Mouse (Mus musculus): ENCODE results near the gene Zfyve28. TPM values are rescaled to one million over a fixed set of nuclear protein-coding genes. Genes with fewer than 3 reads are reported as not detected.

Zfyve28 gene
- polyA plus RNA-seq, 1 experiment from 2014 or later, result 7.8 TPM

DNA sequence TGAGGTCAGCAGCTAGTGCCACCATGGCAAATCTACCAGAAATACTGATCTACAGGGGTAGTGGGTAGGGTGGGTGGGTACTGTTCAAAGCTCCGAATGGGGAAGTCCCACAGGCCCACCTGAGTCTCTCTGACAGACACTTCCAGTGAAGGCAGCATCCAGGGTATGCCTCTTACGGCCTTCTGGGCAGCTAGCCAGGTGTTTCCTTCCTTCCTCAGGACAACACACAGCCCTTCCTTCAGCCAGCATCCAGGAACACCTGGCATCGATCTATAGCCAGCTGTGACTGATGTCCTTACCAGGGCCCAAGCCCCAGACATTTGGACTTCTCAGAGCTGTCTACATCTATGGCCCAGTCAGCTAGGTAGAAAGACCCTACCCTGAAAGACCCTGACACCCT is 105.8 kb downstream of the Zfyve28 start:
- WGBS (ENCODE audit: missing documents), result 76% methylated on average over 3 of the region's 3 CpGs
- peaks cover 41% of the 10 kb centered on the region for H3K36me3 ChIP-seq (ENCODE audit: inconsistent target)
- no peak overlapping the region for H3K27ac ChIP-seq
- H3K4me3 ChIP-seq (ENCODE audit: inconsistent target), result no peak overlapping the region
- H3K79me2 ChIP-seq (ENCODE audit: inconsistent target), result peaks cover 22% of the 10 kb centered on the region; the same call in 1 of the 2 replicates

GRCm38 (mm10) chr5:34177821-34178220 is 110.4 kb downstream of the Zfyve28 start:
- peaks cover 42% of the 10 kb centered on the region for H3K36me3 ChIP-seq (ENCODE audit: inconsistent target)
- WGBS (ENCODE audit: missing documents), result 96% methylated on average over 4 of the region's 4 CpGs
- H3K27ac ChIP-seq, result no peak overlapping the region

GRCm38 (mm10) chr5:34177091-34177490 is 111.2 kb downstream of the Zfyve28 start:
- Histone ChIP-seq H3K4me3 (ENCODE audit: inconsistent target) (no peak overlapping the region), H3K36me3 (ENCODE audit: inconsistent target) (peaks cover 42% of the 10 kb centered on the region), H3K27ac (no peak overlapping the region), H3K79me2 (ENCODE audit: inconsistent target) (no peaks in the 10 kb centered on the region; the same call in 1 of the 2 replicates)
- WGBS (ENCODE audit: missing documents), result 95% methylated on average over 2 of the region's 2 CpGs

More at GRCm38 (mm10) chr5:34177821-34178220, 110.4 kb downstream of the Zfyve28 start:
- no peak overlapping the region for H3K4me3 ChIP-seq (ENCODE audit: inconsistent target)
- no peaks in the 10 kb centered on the region; the same call in 1 of the 2 replicates for H3K79me2 ChIP-seq (ENCODE audit: inconsistent target)

GRCm38 (mm10) chr5:34176691-34177090 is 111.6 kb downstream of the Zfyve28 start:
- Histone ChIP-seq H3K79me2 (ENCODE audit: inconsistent target) (no peaks in the 10 kb centered on the region; the same call in 1 of the 2 replicates), H3K4me3 (ENCODE audit: inconsistent target) (no peak overlapping the region), H3K27ac (no peak overlapping the region), H3K36me3 (ENCODE audit: inconsistent target) (peaks cover 39% of the 10 kb centered on the region)
- 97% methylated on average over 9 of the region's 10 CpGs for WGBS (ENCODE audit: missing documents)

- WGBS (ENCODE audit: missing documents), result 74% methylated on average over 5 of the region's 5 CpGs
- Histone ChIP-seq H3K36me3 (ENCODE audit: inconsistent target) (peaks cover 33% of the 10 kb centered on the region), H3K79me2 (ENCODE audit: inconsistent target) (no peaks in the 10 kb centered on the region)
Observed at GRCm38 (mm10) chr5:34175403-34175694, 112.9 kb downstream of the Zfyve28 start.

GRCm38 (mm10) chr5:34174550-34175402 is 113.5 kb downstream of the Zfyve28 start:
- H3K27ac ChIP-seq, result no peak overlapping the region
- H3K4me3 ChIP-seq (ENCODE audit: inconsistent target), result no peak overlapping the region
- no peaks in the 10 kb centered on the region for H3K79me2 ChIP-seq (ENCODE audit: inconsistent target)
- peaks cover 27% of the 10 kb centered on the region for H3K36me3 ChIP-seq (ENCODE audit: inconsistent target)
- 99% methylated on average over 5 of the region's 5 CpGs for WGBS (ENCODE audit: missing documents)

More at GRCm38 (mm10) chr5:34175403-34175694, 112.9 kb downstream of the Zfyve28 start:
- Histone ChIP-seq H3K27ac (no peak overlapping the region), H3K4me3 (ENCODE audit: inconsistent target) (no peak overlapping the region)

- Histone ChIP-seq H3K79me2 (ENCODE audit: inconsistent target) (no peaks in the 10 kb centered on the region), H3K4me3 (ENCODE audit: inconsistent target) (no peak overlapping the region), H3K36me3 (ENCODE audit: inconsistent target) (peaks cover 25% of the 10 kb centered on the region), H3K27ac (no peak overlapping the region)
- WGBS (ENCODE audit: missing documents), result 89% methylated on average over 2 of the region's 2 CpGs
Observed at GRCm38 (mm10) chr5:34174021-34174420, 114.2 kb downstream of the Zfyve28 start.

- whole genome bisulfite sequencing (ENCODE audit: missing documents), result 18% methylated on average over 4 of the region's 4 CpGs
- no peaks in the 10 kb centered on the region; the same call in 1 of the 2 replicates for H3K36me3 ChIP-seq (ENCODE audit: inconsistent target)
- H3K79me2 ChIP-seq (ENCODE audit: inconsistent target), result peaks cover 32% of the 10 kb centered on the region
- H3K27ac ChIP-seq, result peak overlapping the region; percentile 79
- H3K4me3 ChIP-seq (ENCODE audit: inconsistent target), result no peak overlapping the region
Observed at GRCm38 (mm10) chr5:34170726-34171125, 117.5 kb downstream of the Zfyve28 start.

- H3K4me3 ChIP-seq (ENCODE audit: inconsistent target), result peak overlapping the region; percentile 21
- 64% methylated on average over 3 of the region's 3 CpGs for WGBS (ENCODE audit: missing documents)
- peaks cover 40% of the 10 kb centered on the region for H3K79me2 ChIP-seq (ENCODE audit: inconsistent target)
- peak overlapping the region; percentile 79 for H3K27ac ChIP-seq
- H3K36me3 ChIP-seq (ENCODE audit: inconsistent target), result no peaks in the 10 kb centered on the region; the same call in 1 of the 2 replicates
Observed at GRCm38 (mm10) chr5:34169954-34170353, 118.3 kb downstream of the Zfyve28 start.

GRCm38 (mm10) chr5:34168950-34169891 is 119.0 kb downstream of the Zfyve28 start, which contains the start of the genes Poln and Haus3:
TSS of gene Poln (minus strand) at chr5:34169448.
TSS of gene Haus3 (minus strand) at chr5:34169527.
- Histone ChIP-seq H3K79me2 (ENCODE audit: inconsistent target) (peaks cover 47% of the 10 kb centered on the region), H3K4me3 (ENCODE audit: inconsistent target) (peak within 1 kb of the TSS; percentile 54), H3K27ac (peak within 1 kb of the TSS; percentile 79), H3K36me3 (ENCODE audit: inconsistent target) (no peaks in the 10 kb centered on the region; the same call in 1 of the 2 replicates)
- WGBS (ENCODE audit: missing documents), result under 1% methylated on average over 57 of the region's 57 CpGs

GRCm38 (mm10) chr5:34167857-34168256 is 120.4 kb downstream of the Zfyve28 start:
- Histone ChIP-seq H3K36me3 (ENCODE audit: inconsistent target) (no peaks in the 10 kb centered on the region), H3K27ac (no peak overlapping the region), H3K79me2 (ENCODE audit: inconsistent target) (peaks cover 61% of the 10 kb centered on the region), H3K4me3 (ENCODE audit: inconsistent target) (peak overlapping the region; percentile 54; the same call in 1 of the 2 replicates)
- WGBS (ENCODE audit: missing documents), result 76% methylated on average over 4 of the region's 4 CpGs

DNA sequence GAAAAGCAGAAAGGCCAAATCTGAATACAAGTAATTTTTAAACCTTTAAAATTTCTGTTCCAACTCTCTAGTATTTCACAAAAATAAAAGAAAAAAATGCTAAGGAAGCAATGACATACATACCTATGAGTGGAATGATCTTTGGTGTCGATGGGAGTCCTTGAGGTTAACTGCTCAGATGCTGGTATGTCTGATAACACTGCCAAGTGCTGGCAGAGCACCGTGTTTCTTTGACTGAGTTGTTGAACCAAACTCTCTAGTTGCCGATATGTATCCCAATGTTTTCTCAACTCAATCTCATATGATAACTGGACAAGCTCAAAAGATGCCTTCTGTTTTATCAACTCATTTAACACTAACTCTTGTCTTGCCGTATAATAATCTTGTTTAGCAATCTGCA is 122.5 kb downstream of the Zfyve28 start:
- 57% methylated on average over 4 of the region's 4 CpGs for WGBS (ENCODE audit: missing documents)

DNA sequence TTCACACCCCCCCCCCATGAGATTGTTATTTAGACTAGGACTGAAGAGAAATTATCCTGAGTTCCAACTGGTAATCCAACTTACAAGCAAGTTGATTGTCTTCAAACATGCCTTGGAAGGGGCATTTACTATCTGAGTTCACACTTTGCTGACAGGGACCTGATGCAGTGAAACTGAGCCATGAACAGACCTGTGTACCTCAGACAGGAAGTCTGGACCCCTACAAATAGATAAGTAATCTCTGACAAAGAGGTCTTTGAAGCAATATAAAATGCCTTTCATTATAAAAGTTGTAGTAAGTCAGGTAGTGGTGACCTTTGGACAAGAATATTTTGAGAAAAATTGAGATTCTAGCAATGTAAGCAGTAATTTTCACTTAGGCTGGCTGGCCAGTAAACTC is 139.8 kb downstream of the Zfyve28 start:
- Histone ChIP-seq H3K4me3 (ENCODE audit: inconsistent target) (no peak overlapping the region), H3K36me3 (ENCODE audit: inconsistent target) (no peaks in the 10 kb centered on the region), H3K27ac (no peak overlapping the region), H3K79me2 (ENCODE audit: inconsistent target) (no peaks in the 10 kb centered on the region)

More for the DNA sequence above, 122.5 kb downstream of the Zfyve28 start:
- Histone ChIP-seq H3K79me2 (ENCODE audit: inconsistent target) (peaks cover 80% of the 10 kb centered on the region), H3K27ac (no peak overlapping the region), H3K36me3 (ENCODE audit: inconsistent target) (no peaks in the 10 kb centered on the region), H3K4me3 (ENCODE audit: inconsistent target) (no peak overlapping the region)

DNA sequence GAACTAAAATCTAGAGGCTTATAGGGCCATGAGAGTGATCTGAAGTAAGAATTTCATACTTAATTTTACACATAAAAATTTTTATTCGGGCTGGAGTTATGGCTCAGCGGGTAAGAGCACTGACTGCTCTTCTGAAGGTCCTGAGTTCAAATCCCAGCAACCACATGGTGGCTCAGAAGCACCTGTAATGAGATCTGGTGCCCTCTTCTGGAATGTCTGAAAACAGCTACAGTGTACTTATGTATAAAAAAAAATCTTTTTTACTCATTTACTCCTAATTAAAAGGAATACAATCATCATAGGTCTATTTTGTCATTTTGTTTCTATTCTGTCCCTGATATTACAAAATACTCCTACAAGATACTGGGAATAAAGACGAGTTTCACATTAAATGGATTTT is 140.7 kb downstream of the Zfyve28 start:
- no peak overlapping the region for H3K27ac ChIP-seq
- WGBS (ENCODE audit: missing documents), result 96% methylated on average over 3 of the region's 3 CpGs
- no peak overlapping the region for H3K4me3 ChIP-seq (ENCODE audit: inconsistent target)
- no peaks in the 10 kb centered on the region for H3K79me2 ChIP-seq (ENCODE audit: inconsistent target)
- no peaks in the 10 kb centered on the region for H3K36me3 ChIP-seq (ENCODE audit: inconsistent target)

Data from macrophage (primary cell).